Mouse (Mus musculus) midbrain, embryonic 13.5 days (tissue): ENCODE measurements around the gene C87436. TPM values are rescaled to one million over a fixed set of nuclear protein-coding genes. Genes with fewer than 3 reads are reported as not detected.
"Not testable (repeated sequence)": the region's sequence is repeated elsewhere in the genome, so short reads cannot be mapped to it uniquely, and the experiment has no call there.

Experiments used
- ATAC-seq: fragments of 200-750 bp; cut with Nextera tagmentation; 2 replicates; pipeline ENCODE4 v1.8.0; 2017; ENCODE audit warnings: mild to moderate bottlenecking, moderate TSS enrichment, moderate library complexity
- H3K27ac ChIP-seq: fragments of 300-500 bp; sonication (generic); 2 replicates; pipeline ENCODE4 v1.5.1; 2015; ENCODE audit warnings: inconsistent platforms, mild to moderate bottlenecking, moderate library complexity
- H3K27me3 ChIP-seq: fragments of 300-500 bp; sonication (generic); 2 replicates; pipeline ENCODE4 v1.6.1; 2015; ENCODE audit warnings: mild to moderate bottlenecking, inconsistent platforms
- H3K36me3 ChIP-seq: fragments of 300-500 bp; sonication (generic); 2 replicates; pipeline ENCODE4 v1.6.1; 2015; ENCODE audit warnings: mild to moderate bottlenecking, inconsistent platforms
- H3K4me1 ChIP-seq: fragments of 300-500 bp; sonication (generic); replicated peaks from 2 replicates; pipeline ENCODE4 v1.6.1; 2015; ENCODE audit warnings: inconsistent platforms
- H3K4me2 ChIP-seq: fragments of 300-500 bp; sonication (generic); replicated peaks from 2 replicates; pipeline ENCODE4 v1.6.1; 2015; ENCODE audit warnings: moderate library complexity, mild to moderate bottlenecking, inconsistent platforms
- H3K4me3 ChIP-seq: fragments of 300-500 bp; sonication (generic); replicated peaks from 2 replicates; pipeline ENCODE4 v1.5.1; 2015; ENCODE audit warnings: mild to moderate bottlenecking, inconsistent platforms
- H3K9ac ChIP-seq: fragments of 300-500 bp; sonication (generic); replicated peaks from 2 replicates; pipeline ENCODE4 v1.6.1; 2015; ENCODE audit warnings: mild to moderate bottlenecking, inconsistent platforms
- H3K9me3 ChIP-seq: fragments of 300-500 bp; sonication (generic); 2 replicates; pipeline ENCODE4 v1.6.1; 2016; ENCODE audit warnings: mild to moderate bottlenecking, inconsistent platforms
- WGBS: fragments of 180-500 bp; shearing (Covaris S2); methylation state at CpG from one replicate; pipeline ENCODE4 v1.1.7; 2015; 5-methylcytosine and 5-hydroxymethylcytosine counted together
- polyA plus RNA-seq: library from polyadenylated mRNA; unstranded; fragments of >200 nt; fragmentation: Nextera tagmentation; extraction: Ambion mirVana; gene quantifications from 2 replicates; pipeline ENCODE4 v1.2.1, GENCODE M21; 2015

C87436 gene
- polyA plus RNA-seq, 1 experiment from 2014 or later, result 28.8 TPM

DNA sequence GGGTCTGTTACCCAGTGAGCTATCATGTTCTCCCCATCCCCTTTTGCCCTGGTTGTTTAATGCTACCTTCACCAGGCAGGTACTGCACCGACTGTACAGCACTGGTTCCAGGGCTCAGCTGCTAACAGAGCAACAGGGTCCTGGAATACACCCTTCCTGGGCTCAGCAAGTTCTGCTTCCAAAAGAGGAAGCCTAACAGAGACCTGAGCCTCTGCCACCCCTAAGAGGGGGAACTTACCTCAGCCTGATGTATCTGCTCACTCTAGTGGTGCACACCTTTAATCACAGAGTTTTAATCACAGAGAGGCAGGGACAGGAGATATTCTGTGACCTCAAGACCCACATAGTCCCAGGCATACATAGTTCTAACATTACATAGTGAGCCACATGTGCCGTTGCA lies 51.8 kb downstream of the C87436 start:
- Histone ChIP-seq H3K27me3 (no peaks in the 10 kb centered on the region), H3K4me3 (no peak overlapping the region), H3K9me3 (no peaks in the 10 kb centered on the region), H3K36me3 (no peaks in the 10 kb centered on the region), H3K4me1 (peaks cover 15% of the 10 kb centered on the region), H3K9ac (no peak overlapping the region), H3K27ac (no peak overlapping the region), H3K4me2 (no peak overlapping the region)
- WGBS, result 90% methylated on average over 2 of the region's 2 CpGs
- no peak for ATAC-seq

DNA sequence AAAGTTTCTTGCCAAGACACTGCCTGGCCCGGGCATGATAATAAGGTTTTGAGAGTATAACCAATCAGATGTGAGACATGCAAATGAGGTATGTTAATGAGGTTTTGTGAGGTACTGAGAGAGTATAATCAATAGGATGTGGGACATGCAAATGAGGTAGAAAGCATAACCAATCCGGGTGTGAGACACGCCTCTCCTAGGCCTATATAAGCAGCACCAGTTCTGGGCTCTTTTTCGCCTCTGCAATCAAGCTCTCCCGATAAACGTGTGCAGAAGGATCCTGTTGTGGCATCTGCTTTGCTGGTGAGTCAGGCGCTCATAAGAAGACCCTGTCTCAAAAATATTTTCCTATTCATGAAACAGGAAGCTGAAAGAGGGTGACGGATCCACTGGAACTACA lies 52.2 kb downstream of the C87436 start:
- not testable (repeated sequence) for H3K36me3 ChIP-seq, H3K4me2 ChIP-seq, ATAC-seq, H3K27me3 ChIP-seq, H3K4me3 ChIP-seq, H3K9me3 ChIP-seq, H3K27ac ChIP-seq, H3K9ac ChIP-seq
- H3K4me1 ChIP-seq, result peaks cover 15% of the 10 kb centered on the region
- 94% methylated on average over 8 of the region's 8 CpGs for WGBS

DNA sequence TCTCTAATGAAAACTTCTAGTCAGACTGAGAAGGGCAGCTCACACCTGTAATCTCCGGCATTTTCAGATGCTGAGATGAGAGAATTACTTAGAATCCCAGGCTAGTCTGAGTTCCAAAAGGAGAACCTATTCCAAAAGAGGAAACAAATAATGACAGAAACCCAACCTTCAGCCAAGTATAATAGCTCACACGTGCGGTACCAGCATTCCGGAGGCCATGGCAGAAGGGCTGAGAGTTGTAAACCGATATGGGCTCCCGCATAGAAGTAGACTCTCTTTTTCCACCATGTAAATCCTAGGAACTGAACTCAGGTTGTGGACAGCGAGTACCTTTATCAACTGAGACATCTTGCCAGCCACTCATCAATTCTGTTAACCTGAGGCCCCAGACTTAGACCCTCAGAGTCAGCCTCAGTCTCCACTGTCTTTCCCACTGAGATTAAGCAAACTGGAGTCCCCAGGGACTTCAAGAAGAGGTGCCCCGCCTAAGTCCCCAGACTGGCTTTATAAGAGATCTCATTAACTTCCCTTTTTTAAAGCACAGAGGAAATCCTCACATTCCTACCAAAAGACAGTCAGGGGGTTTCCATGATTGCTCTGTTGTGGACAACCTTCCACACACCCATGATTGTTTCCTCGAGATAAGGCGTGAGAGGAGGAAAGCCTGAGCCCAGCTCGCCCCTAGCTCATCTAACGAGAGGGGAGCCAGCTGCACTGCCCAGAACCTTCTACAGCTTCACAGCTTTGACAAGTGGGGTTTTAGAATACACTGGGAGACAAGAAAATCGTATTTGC lies 55.5 kb downstream of the C87436 start:
- Histone ChIP-seq H3K4me1 (0 out of 2 replicates have a peak, but pooled peaks cover 3% of the 10 kb centered on the region), H3K9ac (no peak overlapping the region), H3K9me3 (no peaks in the 10 kb centered on the region), H3K4me3 (no peak overlapping the region), H3K4me2 (no peak overlapping the region), H3K36me3 (no peaks in the 10 kb centered on the region), H3K27ac (no peak overlapping the region), H3K27me3 (no peaks in the 10 kb centered on the region)
- no peak for ATAC-seq
- 81% methylated on average over 13 of the region's 13 CpGs for WGBS

DNA sequence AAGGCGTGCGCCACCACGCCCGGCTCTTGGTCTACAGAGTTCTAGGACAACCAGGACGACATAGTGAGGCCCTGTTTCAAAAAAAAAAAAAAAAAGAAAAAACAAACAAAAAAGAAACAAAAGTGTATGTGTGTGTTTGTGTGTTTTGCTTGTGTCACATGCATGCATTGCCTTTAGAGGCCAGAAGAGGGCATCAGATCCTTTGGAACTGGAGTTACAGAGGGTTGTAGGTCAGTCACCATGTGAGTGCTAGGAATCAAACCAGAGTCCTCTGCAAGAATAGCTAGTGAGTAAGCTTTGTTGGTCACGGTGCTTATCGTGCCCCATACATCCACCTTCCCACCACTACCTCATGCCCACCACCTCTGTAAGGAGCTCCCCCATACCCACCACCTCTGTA lies 56.6 kb downstream of the C87436 start:
- 93% methylated on average over 7 of the region's 7 CpGs for WGBS
- ATAC-seq, result no peak
- Histone ChIP-seq H3K27ac (no peak overlapping the region), H3K4me1 (0 out of 2 replicates have a peak, but pooled peaks cover 3% of the 10 kb centered on the region), H3K36me3 (no peaks in the 10 kb centered on the region), H3K9me3 (no peaks in the 10 kb centered on the region), H3K9ac (no peak overlapping the region), H3K4me2 (no peak overlapping the region), H3K27me3 (no peaks in the 10 kb centered on the region), H3K4me3 (no peak overlapping the region)

DNA sequence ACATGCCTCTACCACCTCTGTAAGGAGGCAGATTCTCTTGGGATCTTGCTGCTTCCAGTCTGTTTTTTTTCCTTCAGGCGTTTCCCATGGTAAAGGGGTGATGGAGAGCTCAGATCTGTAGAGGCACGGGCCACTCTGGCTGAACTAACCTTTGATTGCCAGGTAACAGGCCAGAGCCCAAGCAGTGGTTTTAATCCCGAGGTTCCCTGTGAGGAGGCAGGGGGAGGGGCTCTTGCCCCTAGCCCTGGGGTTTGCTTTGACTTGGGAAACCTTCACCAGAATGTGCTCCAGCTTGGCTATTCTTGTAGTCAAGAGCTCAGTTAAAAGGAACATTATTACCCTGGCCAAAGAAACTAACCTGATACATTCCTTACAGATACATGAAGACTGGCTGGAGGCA lies 57.5 kb downstream of the C87436 start:
- no peaks in the 10 kb centered on the region for H3K36me3 ChIP-seq
- H3K9me3 ChIP-seq, result no peaks in the 10 kb centered on the region
- no peak overlapping the region for H3K9ac ChIP-seq
- no peaks in the 10 kb centered on the region for H3K27me3 ChIP-seq
- no peak overlapping the region for H3K4me2 ChIP-seq
- ATAC-seq, result no peak
- no peak overlapping the region for H3K4me3 ChIP-seq
- no peak overlapping the region for H3K27ac ChIP-seq
- 40% methylated on average over 3 of the region's 3 CpGs for WGBS
- 0 out of 2 replicates have a peak, but pooled peaks cover 3% of the 10 kb centered on the region for H3K4me1 ChIP-seq

DNA sequence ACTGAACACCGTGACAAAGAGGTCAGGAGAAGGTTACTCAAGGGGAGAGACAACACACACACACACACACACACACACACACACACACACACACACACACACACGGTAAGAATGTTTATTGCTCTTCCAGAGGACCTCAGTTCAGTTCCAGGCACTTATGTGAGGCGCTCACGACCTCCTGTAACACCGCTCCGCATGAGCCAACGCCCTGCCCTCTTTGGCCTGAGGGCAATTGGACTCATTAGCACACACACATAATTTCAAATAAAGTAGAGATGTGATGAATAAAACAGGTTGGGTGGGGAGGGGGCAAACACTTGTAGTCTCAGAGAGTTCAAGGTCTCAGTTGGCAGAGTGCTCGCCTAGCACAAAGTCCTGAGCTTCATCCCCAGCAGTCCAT lies 58.0 kb downstream of the C87436 start:
- WGBS, result 80% methylated on average over 8 of the region's 8 CpGs
- H3K27ac ChIP-seq, result no peak overlapping the region
- no peaks in the 10 kb centered on the region for H3K36me3 ChIP-seq

DNA sequence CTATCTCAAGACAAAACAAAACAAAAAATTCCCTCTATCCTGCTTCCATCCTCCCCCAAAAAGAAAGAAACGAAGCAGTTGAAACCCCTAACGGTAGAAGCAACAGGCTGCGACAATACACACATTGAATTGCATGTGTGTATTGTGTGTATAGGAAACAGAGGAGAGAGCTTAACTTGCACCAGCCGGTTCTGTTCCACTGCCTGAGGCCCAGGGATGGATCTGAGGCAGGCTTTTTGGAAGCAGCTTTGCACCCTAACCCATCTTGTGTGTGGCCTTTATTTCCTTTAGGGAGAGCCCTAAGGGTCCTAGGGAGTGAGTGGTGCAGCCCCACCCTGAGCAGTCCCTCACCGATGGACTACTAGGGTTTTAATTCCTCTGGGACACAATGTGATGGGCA lies 58.4 kb downstream of the C87436 start:
- Histone ChIP-seq H3K27ac (no peak overlapping the region), H3K4me2 (no peak overlapping the region), H3K36me3 (no peaks in the 10 kb centered on the region), H3K9me3 (no peaks in the 10 kb centered on the region), H3K4me1 (0 out of 2 replicates have a peak, but pooled peaks cover 3% of the 10 kb centered on the region), H3K27me3 (no peaks in the 10 kb centered on the region), H3K9ac (no peak overlapping the region), H3K4me3 (no peak overlapping the region)
- no peak for ATAC-seq
- whole genome bisulfite sequencing, result 70% methylated on average over 5 of the region's 5 CpGs

More for the DNA sequence above, 58.0 kb downstream of the C87436 start:
- Histone ChIP-seq H3K9me3 (no peaks in the 10 kb centered on the region), H3K4me3 (no peak overlapping the region), H3K27me3 (no peaks in the 10 kb centered on the region), H3K4me2 (no peak overlapping the region), H3K4me1 (0 out of 2 replicates have a peak, but pooled peaks cover 3% of the 10 kb centered on the region), H3K9ac (no peak overlapping the region)
- no peak for ATAC-seq

DNA sequence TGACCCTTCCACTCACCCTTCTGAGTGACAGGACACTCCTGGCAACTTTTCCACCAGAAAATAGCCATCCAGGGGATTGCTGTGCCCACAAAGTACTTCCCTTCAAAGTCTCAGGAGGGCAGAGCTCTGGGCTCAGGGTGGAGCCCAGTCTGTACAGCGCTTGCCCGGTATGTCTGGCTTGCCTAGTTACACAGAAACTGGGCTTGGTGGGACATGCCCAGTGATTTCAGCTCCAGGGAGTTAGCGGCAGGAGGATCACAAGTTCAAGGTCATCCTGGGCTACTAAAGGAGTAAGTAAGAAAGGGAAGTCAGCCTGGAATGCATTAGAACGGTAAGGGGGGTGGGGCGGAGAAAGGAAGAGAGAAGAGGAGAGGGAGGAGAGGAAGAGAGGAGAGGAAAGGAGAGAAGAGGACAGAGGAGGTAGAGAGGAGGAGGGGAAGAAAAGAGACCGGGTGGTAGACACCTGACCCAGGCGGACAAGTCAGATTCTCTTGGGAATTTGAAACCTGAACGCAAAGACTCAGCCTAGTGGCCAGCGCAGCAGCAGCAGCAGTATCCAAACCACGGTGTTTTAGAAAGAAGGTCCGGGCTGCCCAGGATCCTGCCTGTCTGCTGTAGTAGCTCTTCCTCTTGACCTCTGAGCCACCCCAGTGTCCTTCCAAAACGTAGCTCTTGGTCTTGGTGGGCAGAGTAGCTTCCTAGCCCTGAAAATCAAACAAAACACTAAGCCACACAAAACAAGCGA lies 59.1 kb downstream of the C87436 start:
- H3K4me3 ChIP-seq, result no peak overlapping the region
- no peaks in the 10 kb centered on the region for H3K27me3 ChIP-seq
- no peak overlapping the region for H3K27ac ChIP-seq
- no peaks in the 10 kb centered on the region for H3K36me3 ChIP-seq
- H3K4me1 ChIP-seq, result 0 out of 2 replicates have a peak, but pooled peaks cover 3% of the 10 kb centered on the region
- 30% methylated on average over 13 of the region's 13 CpGs for WGBS
- H3K9me3 ChIP-seq, result no peaks in the 10 kb centered on the region
- H3K4me2 ChIP-seq, result no peak overlapping the region
- no peak for ATAC-seq
- no peak overlapping the region for H3K9ac ChIP-seq

DNA sequence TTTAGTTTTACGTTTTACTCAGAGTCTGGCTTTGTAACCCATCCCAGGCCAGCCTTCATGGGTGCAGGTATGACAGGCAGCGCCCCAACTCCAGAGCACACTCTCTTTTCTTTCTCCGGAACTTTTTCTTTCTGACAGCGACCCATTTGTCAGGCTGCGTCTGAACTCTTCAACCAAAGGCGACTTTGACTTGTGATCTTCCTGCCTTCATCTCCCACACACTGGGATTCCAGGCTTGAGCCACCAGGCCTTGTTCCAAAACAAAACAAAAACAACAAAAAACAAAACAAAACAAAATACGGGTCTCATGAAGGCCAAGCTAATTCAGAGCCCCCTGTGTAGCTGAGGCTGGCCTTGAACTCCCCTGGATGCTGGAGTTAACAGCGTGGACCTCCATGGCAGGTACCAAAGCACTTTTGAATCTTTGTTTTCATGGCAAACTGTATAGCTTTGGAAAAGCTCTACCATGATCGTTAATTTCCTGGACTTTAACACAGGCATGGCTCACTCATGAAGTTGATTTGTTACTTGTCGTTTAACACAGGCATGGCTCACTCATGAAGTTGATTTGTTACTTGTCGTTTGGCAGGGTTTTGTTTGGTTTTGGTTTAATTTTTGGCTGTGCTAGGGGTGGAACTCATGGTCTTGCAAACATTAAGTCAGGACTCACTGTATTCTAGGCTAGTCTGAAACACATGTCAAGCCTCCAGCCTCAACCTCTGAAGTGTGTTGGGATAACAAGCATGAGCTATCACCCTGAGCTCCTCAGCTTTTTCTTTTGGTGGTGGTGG lies 60.0 kb downstream of the C87436 start:
- 0 out of 2 replicates have a peak, but pooled peaks cover 3% of the 10 kb centered on the region for H3K4me1 ChIP-seq
- H3K4me2 ChIP-seq, result no peak overlapping the region
- no peak overlapping the region for H3K27ac ChIP-seq
- no peaks in the 10 kb centered on the region for H3K27me3 ChIP-seq
- H3K9ac ChIP-seq, result no peak overlapping the region
- H3K4me3 ChIP-seq, result no peak overlapping the region
- H3K36me3 ChIP-seq, result no peaks in the 10 kb centered on the region
- no peak for ATAC-seq
- WGBS, result 80% methylated on average over 11 of the region's 11 CpGs
- no peaks in the 10 kb centered on the region for H3K9me3 ChIP-seq

DNA sequence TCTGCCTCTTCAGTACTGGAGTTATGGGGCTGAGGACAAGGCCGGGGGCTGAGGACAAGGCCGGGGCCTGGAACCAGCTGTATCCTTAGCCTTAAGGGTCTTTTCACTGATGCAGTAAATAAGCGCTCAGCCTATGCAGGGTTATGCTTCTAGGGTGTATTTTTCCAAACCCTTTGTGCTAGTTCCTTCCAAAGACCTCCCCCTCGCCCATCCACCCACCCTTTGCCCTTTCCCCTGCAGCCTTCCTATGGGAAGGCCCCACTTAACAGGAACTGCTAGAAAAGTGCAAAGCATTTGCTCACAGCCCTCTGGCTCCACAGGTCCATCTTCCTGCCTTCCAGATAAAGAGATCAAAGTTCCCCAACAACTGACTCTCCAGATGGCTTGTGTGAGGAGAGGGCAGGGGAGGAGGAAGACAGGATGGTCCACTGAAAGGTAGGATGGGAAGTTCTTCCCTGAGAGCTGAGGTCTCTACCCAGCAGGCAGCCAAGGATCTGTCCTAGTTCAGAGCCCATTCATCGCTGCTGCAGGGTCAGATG lies 61.5 kb downstream of the C87436 start:
- Histone ChIP-seq H3K9me3 (no peaks in the 10 kb centered on the region), H3K4me3 (no peak overlapping the region), H3K4me1 (0 out of 2 replicates have a peak, but pooled peaks cover 3% of the 10 kb centered on the region), H3K36me3 (no peaks in the 10 kb centered on the region), H3K4me2 (no peak overlapping the region), H3K27ac (no peak overlapping the region), H3K27me3 (no peaks in the 10 kb centered on the region), H3K9ac (no peak overlapping the region)
- ATAC-seq, result no peak
- WGBS, result 70% methylated on average over 5 of the region's 5 CpGs

DNA sequence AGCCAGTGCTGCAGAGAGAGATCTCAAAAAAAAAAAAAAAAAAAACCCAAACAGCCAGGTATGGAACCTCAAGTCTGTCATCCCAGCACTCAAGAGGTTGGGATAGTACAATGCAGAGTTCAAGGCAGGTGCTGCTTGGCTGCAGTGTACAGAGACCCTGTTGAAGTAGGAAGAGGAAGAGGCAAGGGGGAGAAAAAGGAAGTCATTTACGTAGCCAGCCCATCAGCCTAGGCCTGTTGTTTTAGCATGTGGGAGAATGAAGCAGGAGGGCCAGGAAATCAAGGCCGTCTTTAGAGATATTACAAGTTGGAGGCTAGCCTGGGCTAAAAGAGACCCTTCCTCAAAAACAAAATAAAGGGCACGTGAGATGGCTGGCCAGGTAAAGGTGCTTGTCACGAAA lies 65.3 kb downstream of the C87436 start:
- WGBS, result 83% methylated on average over 4 of the region's 4 CpGs
- no peaks in the 10 kb centered on the region for H3K36me3 ChIP-seq
- no peak overlapping the region for H3K4me2 ChIP-seq
- no peak overlapping the region for H3K9ac ChIP-seq
- H3K27ac ChIP-seq, result no peak overlapping the region
- H3K9me3 ChIP-seq, result no peaks in the 10 kb centered on the region
- H3K27me3 ChIP-seq, result no peaks in the 10 kb centered on the region
- ATAC-seq, result no peak
- H3K4me1 ChIP-seq, result no peaks in the 10 kb centered on the region
- no peak overlapping the region for H3K4me3 ChIP-seq
